Mouse (Mus musculus) megakaryocyte progenitor cell, adult 5-6 weeks (primary cell): ENCODE data around the gene Krt35. TPM values are rescaled to one million over a fixed set of nuclear protein-coding genes. Genes with fewer than 3 reads are reported as not detected.

Source experiments
- ATAC-seq: replicated peaks from 2 replicates; pipeline ENCODE4 v1.8.0; 2016; ENCODE audit warnings: mild to moderate bottlenecking, moderate TSS enrichment, inconsistent platforms; ENCODE audit not compliant: poor library complexity
- total RNA-seq, 2 experiments: library from RNA; stranded (forward) in 1 of 2; stranded (reverse) in 1 of 2; fragments of 157-497, 149-512 nt in 1 of 2; fragments of 200-1000 nt in 1 of 2; gene quantifications; 2 replicates each; pipeline versions ENCODE4 v1.2.3 to v1.2.4; 2015 to 2017

Krt35 gene
- total RNA-seq, 2 experiments from 2014 or later = not detected

DNA sequence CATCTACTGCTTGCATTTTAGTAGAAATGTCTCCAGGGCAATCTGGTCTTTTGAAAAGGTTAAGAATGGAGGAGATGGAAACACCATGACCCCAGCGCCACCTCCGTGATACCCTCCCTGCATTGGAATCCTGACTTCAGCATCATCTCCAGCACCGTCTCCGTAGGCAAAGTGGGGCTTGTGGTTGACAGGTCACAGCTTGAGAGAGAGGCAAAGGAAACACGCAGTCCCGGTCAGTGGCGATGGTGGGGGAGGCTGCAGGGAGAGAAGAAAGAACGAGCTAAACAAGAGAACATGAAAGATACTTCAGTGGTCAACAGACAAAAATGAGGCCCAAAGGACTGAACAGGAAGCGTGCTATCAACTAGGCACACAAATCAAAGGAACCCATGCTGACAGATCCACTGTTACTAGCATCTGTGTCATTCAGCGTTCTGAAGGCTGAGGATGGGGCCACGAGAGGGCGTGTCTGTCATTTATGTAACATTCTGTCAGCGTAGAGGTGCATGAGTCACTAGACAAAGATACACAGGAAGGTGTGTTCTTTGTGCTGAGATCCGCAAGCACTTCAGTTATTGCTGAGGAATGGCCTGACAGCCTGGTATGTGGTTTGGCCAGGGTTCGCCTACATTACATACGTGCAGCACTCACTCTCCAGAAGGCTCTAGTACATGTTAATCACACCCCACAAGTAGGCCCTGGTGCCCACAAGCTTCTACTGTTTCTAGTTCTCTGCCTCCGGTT lies 28.6 kb downstream of the Krt35 start:
- ATAC-seq = no peak

DNA sequence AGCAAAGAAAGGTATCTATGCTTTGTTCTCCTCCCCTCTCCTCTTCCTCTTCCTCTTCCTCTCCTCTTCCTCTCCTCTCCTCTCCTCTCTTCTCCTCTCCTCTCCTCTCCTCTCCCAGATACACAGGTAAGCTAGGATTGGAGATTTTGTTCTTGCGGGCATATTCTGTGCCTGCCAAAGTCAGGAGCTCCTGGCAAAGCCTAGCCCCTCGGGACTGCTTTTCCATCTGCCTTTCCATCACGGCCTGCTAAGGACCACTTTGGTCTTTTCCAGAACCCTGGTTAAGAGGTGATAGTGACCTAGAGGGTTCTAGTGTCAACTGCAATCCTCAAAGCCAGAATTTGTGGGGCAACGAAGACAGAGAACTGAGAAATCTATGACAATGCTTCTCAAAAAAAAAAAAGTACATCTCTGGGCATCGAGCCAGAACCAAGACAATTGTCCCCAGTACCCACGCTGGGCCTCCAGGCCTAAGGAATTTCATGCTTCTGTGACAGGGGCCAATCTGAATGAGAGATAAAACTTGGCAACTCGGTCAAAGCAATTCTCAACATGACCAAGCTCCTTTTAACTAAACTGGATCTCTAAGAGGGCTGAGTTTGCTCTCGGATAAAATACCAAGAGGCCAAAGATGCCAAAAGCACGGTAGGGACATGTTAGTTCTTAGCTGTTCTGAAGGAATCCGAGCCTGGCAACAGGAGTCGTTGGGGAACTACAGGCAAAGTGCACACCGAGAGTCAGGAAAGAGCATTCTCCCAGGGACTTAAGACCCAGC lies 29.6 kb downstream of the Krt35 start:
- no peak for ATAC-seq

DNA sequence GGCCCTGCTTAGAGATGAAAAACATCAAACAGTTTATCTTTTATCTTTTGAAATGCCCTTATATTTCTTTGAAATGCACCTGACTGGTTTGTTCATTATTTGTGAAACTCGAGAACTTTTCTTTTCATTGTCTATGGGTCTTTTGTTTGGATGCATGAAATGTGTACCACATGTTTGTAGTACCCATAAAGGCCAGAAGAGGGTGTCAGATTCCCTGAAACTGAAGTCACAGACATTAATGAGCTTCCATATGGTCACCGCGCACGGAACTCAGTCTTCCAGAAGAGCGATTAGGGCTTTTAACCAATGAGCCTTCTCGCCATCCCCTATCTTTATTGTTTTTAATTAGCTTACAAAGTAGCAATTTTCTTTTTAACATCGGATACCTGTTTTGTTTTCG lies 37.2 kb downstream of the Krt35 start:
- no peak for ATAC-seq

DNA sequence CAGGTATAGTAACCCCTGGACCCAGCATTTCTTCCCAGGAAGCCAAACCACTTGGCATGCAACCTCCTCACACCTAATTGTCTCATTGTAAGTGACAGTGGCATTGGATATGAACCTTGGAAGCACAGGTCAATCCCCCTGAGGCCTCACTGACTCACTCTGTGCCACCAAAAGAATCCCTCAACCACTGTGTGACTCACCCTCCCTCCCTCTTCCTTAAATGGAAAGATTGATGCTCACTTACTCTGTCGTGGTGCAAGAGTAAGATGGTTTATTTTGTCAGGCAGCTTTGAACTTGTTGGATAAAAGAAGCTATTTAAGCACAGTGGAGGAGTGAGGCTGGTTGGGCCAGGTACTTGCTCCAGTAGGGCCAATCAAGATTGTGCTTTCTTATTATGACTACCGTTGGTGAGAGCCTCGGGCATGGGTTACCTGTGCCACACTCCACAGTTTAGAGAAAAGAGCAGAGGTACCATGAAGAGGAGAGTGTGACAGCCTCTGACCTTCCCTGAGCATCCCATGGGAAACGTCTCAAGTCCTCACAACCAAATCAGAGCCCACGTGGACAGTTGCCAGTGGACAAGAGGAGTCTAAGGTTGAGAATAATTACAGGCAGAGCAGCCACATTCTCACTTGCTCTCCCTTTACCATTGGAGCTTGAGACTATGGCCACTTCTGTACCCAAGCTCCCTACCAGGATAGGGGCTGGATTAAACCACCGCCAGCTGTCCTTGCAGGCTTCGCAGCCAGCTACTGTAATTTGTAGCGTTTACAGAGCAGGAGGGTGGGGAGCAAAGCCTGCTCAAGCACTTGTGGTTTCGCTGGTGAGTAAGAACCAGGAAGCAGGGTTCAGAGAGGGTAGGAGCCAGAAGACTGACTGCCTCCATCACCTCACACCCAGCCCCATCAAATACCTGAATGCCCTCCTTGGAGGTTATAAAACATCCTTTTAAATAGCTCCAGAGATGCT lies 40.1 kb downstream of the Krt35 start:
- ATAC-seq = no peak

DNA sequence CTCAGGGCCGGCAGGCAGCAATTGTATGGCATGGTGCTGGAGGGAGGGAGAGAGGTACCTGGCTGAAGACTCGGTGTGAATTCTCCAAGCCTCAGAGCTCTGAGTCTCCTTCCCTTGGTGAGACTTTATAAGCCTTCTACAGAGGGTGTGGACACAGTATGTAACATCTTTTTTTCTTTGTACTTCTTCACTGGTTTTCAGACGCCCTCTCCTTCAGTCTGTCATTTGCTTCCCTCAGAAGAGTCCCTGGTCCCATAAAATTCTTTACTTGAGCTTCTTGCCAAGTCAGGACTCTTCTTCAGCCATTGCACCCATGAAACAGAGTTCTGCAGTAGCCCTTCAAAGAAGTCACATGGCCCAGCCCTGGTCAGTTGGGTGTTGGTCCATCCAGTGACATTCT lies 45.6 kb downstream of the Krt35 start, which contains the start of gene Krt31:
TSS of gene Krt31 (minus strand) at position 101 of the 400 bp plus-strand sequence.
- no peak for ATAC-seq

DNA sequence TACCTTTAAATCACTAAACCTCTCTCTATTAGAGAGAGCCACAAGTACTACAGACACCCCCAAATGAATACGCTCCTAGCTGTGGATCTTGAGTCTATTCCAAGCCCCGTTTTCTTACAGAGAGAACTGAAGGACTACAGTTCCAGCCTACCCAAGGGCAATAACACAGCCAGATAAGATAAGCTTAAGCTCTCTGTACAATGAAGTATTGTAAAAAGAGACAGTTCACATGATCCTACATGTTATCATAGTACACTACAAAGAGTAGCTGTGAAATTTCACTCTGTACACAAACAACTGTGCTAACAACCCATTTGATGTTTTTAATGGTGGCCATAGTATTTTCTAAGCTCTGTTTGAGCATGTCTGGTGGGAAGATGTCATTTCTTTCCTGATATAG lies 48.8 kb downstream of the Krt35 start:
- ATAC-seq = no peak

DNA sequence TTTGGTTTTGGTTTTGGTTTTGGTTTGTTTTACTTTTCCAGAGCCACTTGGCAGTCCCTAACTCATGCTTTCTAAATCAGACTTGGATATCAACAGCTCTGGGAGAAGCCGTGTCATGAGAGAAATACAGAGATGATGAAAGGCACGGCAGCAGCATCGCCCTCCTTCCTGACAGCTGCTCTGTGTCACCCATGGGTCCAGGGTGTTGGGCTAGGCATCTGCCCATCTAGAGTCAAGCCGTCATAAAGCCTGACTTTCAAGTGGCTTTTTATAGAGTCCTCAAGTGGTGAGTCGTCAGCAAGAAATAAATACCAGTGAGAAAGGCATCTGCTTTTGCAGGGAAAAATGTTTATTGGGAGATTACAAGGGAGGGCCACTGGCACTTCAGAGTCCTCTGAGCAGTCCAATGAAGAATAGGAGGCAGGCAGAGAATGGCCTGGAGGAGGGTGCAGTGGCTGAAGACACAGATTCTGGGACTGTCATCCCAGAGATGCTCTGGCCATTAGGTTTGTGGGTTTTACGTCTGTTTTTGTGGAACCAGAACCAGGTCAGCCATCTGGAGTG lies 49.7 kb downstream of the Krt35 start:
- no peak for ATAC-seq

Other genes with a start within 250 kb of the Krt35 start
- not detected in 2 replicates for gene Krtap4-16, start 244.6 kb downstream of the Krt35 start, total RNA-seq (2015)
- gene Krtap4-16, start 244.6 kb downstream of the Krt35 start, total RNA-seq (2017) = not detected in 2 replicates
- not detected in 2 replicates for gene Gm11568, start 238.3 kb downstream of the Krt35 start, total RNA-seq (2015)
- gene Gm11568, start 238.3 kb downstream of the Krt35 start, total RNA-seq (2017) = not detected in 2 replicates
- gene Gm11559, start 231.8 kb downstream of the Krt35 start, total RNA-seq (2015) = not detected in 2 replicates
- gene Gm11559, start 231.8 kb downstream of the Krt35 start, total RNA-seq (2017) = not detected in 2 replicates
- gene Krtap9-1, start 222.9 kb downstream of the Krt35 start, total RNA-seq (2015) = not detected in 2 replicates
- not detected in 2 replicates for gene Krtap9-1, start 222.9 kb downstream of the Krt35 start, total RNA-seq (2017)
- not detected in 2 replicates for gene Gm11567, start 217.1 kb downstream of the Krt35 start, total RNA-seq (2015)
- not detected in 2 replicates for gene Gm11567, start 217.1 kb downstream of the Krt35 start, total RNA-seq (2017)
- not detected in 2 replicates for gene Krtap31-1, start 188.3 kb downstream of the Krt35 start, total RNA-seq (2015)
- not detected in 2 replicates for gene Krtap31-1, start 188.3 kb downstream of the Krt35 start, total RNA-seq (2017)
- not detected in 2 replicates for gene Gm11565, start 181.5 kb downstream of the Krt35 start, total RNA-seq (2015)
- gene Gm11565, start 181.5 kb downstream of the Krt35 start, total RNA-seq (2017) = not detected in 2 replicates
- not detected in 2 replicates for gene Krtap31-2, start 159.9 kb downstream of the Krt35 start, total RNA-seq (2015)
- gene Krtap31-2, start 159.9 kb downstream of the Krt35 start, total RNA-seq (2017) = not detected in 2 replicates
- not detected in 2 replicates for gene Krtap9-5, start 147.8 kb downstream of the Krt35 start, total RNA-seq (2015)
- not detected in 2 replicates for gene Krtap9-5, start 147.8 kb downstream of the Krt35 start, total RNA-seq (2017)
- not detected in 2 replicates for gene Krtap29-1, start 117.2 kb downstream of the Krt35 start, total RNA-seq (2015)
- not detected in 2 replicates for gene Krtap29-1, start 117.2 kb downstream of the Krt35 start, total RNA-seq (2017)
- gene Krtap16-1, start 109.6 kb downstream of the Krt35 start, total RNA-seq (2015) = not detected in 2 replicates
- gene Krtap16-1, start 109.6 kb downstream of the Krt35 start, total RNA-seq (2017) = not detected in 2 replicates
- not detected in 2 replicates for gene Krtap17-1, start 102.2 kb downstream of the Krt35 start, total RNA-seq (2015)
- not detected in 2 replicates for gene Krtap17-1, start 102.2 kb downstream of the Krt35 start, total RNA-seq (2017)
- gene Krt33a, start 80.0 kb downstream of the Krt35 start, total RNA-seq (2015) = not detected in 2 replicates
- not detected in 2 replicates for gene Krt33a, start 80.0 kb downstream of the Krt35 start, total RNA-seq (2017)
- not detected in 2 replicates for gene Krt33b, start 66.4 kb downstream of the Krt35 start, total RNA-seq (2015)
- gene Krt33b, start 66.4 kb downstream of the Krt35 start, total RNA-seq (2017) = not detected in 2 replicates
- gene Krt34, start 54.7 kb downstream of the Krt35 start, total RNA-seq (2015) = not detected in 2 replicates
- not detected in 2 replicates for gene Krt34, start 54.7 kb downstream of the Krt35 start, total RNA-seq (2017)
- gene Krt31, start 45.7 kb downstream of the Krt35 start, total RNA-seq (2015) = not detected in 2 replicates
- not detected in 2 replicates for gene Krt31, start 45.7 kb downstream of the Krt35 start, total RNA-seq (2017)
- not detected in 2 replicates for gene Krt32, start 8.0 kb downstream of the Krt35 start, total RNA-seq (2015)
- not detected in 2 replicates for gene Krt32, start 8.0 kb downstream of the Krt35 start, total RNA-seq (2017)
- not detected in 2 replicates for gene Krt36, start 9.4 kb upstream of the Krt35 start, total RNA-seq (2015)
- not detected in 2 replicates for gene Krt36, start 9.4 kb upstream of the Krt35 start, total RNA-seq (2017)
- gene Krt13, start 25.3 kb upstream of the Krt35 start, total RNA-seq (2015) = not detected in 2 replicates
- gene Krt13, start 25.3 kb upstream of the Krt35 start, total RNA-seq (2017) = not detected in 2 replicates
- gene Krt15, start 39.7 kb upstream of the Krt35 start, total RNA-seq (2015) = not detected in 2 replicates
- gene Krt15, start 39.7 kb upstream of the Krt35 start, total RNA-seq (2017) = not detected in 2 replicates
- not detected in 2 replicates for gene Krt19, start 52.4 kb upstream of the Krt35 start, total RNA-seq (2015)
- gene Krt19, start 52.4 kb upstream of the Krt35 start, total RNA-seq (2017) = not detected in 2 replicates
- gene Krt9, start 97.0 kb upstream of the Krt35 start, total RNA-seq (2015) = not detected in 2 replicates
- not detected in 2 replicates for gene Krt9, start 97.0 kb upstream of the Krt35 start, total RNA-seq (2017)
- gene Krt14, start 111.3 kb upstream of the Krt35 start, total RNA-seq (2015) = not detected in 2 replicates
- gene Krt14, start 111.3 kb upstream of the Krt35 start, total RNA-seq (2017) = not detected in 2 replicates
- not detected in 2 replicates for gene Krt16, start 152.7 kb upstream of the Krt35 start, total RNA-seq (2015)
- not detected in 2 replicates for gene Krt16, start 152.7 kb upstream of the Krt35 start, total RNA-seq (2017)
- not detected in 2 replicates for gene Krt17, start 164.8 kb upstream of the Krt35 start, total RNA-seq (2015)
- gene Krt17, start 164.8 kb upstream of the Krt35 start, total RNA-seq (2017) = not detected in 2 replicates
- not detected in 2 replicates for gene Krt42, start 173.6 kb upstream of the Krt35 start, total RNA-seq (2015)
- gene Krt42, start 173.6 kb upstream of the Krt35 start, total RNA-seq (2017) = not detected in 2 replicates
- 1,262 and 1,322 TPM in 2 replicates for gene Eif1, start 223.6 kb upstream of the Krt35 start, total RNA-seq (2015)
- 95.6 and 142 TPM in 2 replicates for gene Eif1, start 223.6 kb upstream of the Krt35 start, total RNA-seq (2017)
- not detected in 2 replicates for gene Gast, start 238.2 kb upstream of the Krt35 start, total RNA-seq (2015)
- not detected in 2 replicates for gene Gast, start 238.2 kb upstream of the Krt35 start, total RNA-seq (2017)